Mouse (Mus musculus): ENCODE data around the gene Aar2.

Gene Aar2

DNA sequence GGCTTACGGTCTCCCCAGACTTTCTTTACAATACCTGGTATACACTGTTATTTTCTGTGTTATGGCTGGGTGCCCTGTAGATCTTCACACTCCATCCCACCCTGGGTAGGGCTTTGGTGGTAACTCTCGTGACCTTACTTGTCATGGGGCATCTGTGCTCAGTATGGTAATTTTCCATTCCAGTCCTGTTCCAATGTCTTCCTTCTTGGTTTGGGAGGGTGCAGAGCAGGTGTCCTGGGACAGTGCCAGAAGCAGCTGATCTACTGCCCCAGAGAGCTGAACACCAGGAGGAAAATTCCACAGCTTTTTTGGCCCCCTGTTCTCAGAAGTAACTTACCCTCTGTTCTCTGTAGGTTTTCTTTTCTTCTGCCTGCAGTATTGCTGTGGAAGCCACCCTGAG lies 19.1 kb downstream of the Aar2 start:
- peak; percentile 12 for DNase-seq (ENCODE audit: low read depth, low spot score)

DNA sequence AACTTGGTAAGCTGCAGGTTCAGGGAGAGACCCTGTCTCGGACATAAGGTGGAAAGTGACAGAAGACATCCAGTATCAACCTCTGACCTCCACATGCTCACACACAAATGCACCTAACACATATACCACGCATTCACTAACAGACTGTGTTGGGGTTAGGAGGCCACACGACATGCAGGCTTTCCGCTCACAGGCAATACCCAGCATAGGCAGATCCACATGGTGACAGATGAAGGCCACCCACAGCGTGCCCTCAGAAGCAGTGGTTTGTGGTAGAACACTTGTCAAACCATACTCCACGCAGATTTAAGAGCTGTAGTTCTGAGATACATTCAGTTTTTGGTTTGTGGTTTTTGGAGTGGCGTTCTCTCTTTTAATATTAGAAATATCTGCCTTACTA lies 21.3 kb downstream of the Aar2 start:
- DNase-seq (ENCODE audit: low read depth, low spot score) = no peak

DNA sequence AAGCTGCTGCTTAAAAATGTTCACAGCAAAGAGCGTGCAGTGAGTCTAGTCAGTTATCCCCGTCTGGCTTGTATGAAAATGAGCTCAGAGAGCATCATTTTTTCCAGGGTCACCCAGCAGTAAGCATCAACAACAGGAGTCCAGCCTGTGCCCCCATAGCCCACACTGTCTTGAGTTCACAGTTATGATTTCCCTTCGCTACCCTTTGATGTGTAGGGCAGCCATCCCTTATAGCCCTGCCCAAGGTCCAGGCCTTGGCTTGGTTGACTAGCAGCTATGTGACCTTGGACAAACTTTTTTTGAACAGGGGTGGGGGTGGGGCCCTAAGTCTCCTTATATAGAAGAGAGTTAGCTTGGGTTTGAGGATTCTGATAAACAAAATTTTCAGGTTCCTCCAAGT lies 21.9 kb downstream of the Aar2 start:
- DNase-seq (ENCODE audit: low read depth, low spot score) = no peak

DNA sequence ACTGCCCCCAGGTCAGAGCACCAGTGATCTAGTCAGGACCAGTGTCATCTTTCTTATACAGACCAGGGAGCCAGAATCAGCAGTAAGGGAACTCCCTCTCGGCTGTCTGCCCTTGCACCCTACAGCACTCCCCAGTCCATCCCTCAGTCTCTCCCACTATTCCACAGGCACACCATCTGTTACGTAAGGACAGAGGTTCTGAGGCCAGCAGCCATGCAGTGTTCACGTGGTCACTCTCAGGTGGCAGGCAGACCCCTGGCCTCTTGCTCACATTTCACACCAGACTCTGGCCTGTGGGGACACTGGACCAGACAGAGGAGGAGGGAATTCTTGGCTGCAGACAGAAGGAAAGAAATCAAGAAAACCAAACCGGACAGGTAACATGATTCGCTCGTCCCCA lies 24.1 kb downstream of the Aar2 start:
- DNase-seq (ENCODE audit: low read depth, low spot score) = no peak

DNA sequence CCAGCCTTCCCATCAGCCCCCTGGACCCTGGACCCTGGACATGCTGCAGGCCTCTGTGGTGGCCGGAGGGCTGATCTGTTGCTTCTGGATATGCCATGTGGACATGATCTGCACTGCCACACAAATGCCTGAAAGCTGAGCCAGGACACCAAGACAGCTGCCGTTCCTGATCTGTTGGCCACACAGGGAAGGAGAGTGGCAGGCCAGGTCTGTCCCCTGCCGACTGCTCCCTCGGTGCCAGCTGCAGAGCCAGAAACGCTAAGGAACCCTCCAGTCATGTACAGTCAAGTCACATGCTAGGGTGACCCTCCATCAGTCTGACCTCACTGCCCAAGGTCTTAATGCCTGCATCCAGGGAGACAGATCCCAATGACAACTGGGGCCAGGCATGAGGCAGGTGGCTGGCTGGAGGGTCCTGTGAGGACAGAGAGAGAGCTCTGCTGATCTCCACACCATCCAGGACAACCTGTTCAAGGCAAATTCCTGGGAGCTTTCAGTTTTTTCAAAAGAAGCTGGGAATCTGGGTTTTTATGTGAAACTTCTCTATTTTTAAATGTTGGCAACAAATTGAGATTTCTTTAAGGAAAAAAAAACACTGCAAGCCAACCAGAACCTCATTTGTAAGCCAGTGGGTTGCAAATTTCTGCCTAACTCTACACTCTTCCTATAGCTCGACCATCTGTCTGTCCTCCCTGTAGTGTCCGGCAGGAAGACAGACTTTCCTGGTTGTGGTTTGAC lies 29.6 kb downstream of the Aar2 start:
- DNase-seq (ENCODE audit: low read depth, low spot score) = no peak

DNA sequence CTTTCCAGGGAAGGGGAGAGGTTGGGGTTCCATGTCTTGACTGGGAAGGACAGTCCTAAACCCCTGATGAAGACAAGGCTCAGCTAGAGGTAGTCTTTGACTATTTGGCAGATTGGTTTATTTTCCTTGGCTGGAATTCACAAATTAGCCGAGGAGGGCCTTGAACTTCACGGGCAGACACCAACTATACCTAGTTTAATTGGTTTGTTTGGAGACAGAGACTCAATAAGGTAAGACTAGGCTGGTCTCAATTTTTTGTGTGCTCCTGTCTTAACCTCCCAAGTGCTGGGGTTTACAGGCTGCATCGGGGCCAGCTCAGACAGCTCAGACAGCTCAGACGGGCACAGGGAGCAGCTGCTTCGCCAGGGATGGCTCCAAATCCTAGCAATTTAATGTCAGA lies 33.1 kb downstream of the Aar2 start:
- no peak for DNase-seq (ENCODE audit: low read depth, low spot score)

DNA sequence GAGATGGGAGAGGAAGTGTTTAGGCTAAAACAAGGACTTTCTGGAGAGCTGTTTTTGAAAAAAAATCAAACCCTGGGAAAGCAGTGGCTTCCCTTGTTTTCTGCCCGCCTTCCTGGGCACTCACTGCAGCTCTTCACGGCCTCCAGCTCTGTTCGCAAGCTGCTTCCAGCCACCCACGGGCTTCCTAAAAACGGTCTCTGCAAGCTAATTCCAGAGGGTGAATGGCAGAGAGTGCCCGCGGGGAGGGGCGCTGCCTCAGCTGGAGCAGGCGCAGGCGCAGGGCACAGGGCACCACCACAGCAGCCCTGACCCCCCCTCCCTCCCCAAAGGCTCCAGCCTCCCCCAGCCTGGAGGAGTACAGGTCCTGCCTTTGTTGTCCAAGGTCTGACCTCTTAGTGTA lies 33.9 kb downstream of the Aar2 start:
- no peak for DNase-seq (ENCODE audit: low read depth, low spot score)

DNA sequence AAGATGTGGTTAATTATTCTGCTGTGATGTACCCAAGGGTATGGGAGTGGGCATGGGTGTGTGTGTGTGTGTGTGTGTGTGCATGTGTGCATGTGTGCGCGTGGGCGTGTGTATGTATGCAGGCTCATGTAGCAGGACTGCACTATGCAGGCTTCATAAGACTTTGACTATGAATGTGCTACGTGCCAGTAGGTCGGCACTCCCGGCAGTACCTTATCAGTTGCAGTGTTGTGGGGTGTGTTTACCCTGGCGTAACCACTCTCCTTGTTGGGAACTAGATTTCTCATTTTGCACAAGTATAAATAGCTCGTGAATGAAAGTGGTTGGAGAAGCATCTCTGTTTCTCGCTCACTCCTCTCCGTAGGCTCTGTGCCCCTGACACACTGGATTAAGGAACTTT lies 35.5 kb downstream of the Aar2 start:
- DNase-seq (ENCODE audit: low read depth, low spot score) = no peak

DNA sequence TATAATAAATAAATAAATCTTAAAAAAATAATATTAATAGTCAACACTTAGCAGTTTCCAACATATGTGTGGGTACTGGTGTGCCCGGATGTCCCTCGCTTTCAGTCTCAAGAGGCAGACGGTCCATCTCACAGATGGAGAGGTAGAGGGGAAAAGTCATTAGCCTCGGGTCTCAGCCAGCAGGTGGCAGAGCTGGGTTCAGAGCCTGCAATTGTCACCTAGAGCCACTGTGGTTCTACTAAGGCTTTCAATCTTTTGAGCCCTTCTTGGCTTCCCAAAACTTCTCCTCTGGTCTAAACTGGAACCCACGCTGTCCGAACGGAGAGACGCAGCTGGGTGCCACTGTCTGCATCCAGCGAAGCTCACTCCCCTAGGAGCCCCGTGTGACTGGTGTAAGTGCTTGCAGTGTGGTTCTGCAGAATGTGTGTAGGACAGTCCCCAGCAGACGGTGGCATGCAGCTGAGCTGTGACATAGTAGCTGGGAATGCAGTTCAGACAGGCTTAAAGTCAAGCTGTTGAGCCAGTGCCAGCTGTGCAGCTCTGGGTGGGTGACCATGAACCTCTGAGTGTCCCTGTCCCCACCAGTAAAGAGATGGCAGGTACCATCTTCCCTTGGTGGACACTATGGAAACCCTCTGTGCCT lies 36.9 kb downstream of the Aar2 start:
- no peak for DNase-seq (ENCODE audit: low read depth, low spot score)

DNA sequence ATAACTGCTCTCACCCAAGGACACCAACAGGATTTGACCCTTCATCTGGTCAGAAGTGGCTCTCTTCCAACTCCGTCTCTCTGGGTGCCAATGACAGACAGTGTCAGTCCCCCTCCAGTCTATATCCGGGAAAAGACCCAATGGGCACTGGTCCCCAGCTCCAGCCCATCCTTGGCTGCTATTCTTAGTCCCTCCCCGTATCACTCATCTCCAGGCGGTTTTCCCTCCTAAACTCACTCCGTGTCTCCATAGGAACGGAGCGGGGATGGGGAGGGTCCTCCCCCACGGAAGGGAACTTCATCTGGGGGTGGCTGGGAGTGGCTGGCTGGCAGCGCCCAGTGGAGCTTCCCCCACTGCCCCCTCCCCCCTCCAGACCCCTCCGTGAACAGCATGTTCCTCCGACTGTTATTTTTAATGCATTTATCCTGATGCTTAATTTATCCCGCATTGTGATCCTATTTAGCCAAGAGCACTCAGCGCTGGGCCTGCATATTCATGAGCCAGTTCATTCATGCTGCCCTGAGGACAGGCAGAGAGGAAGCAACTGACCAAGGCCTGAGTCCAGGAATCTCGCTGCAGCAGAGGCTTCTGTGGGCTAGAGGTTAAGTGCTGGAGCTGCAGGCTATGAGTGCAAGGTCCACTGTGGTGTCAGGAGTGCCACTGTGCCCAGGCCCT lies 37.5 kb downstream of the Aar2 start:
- DNase-seq (ENCODE audit: low read depth, low spot score) = no peak

DNA sequence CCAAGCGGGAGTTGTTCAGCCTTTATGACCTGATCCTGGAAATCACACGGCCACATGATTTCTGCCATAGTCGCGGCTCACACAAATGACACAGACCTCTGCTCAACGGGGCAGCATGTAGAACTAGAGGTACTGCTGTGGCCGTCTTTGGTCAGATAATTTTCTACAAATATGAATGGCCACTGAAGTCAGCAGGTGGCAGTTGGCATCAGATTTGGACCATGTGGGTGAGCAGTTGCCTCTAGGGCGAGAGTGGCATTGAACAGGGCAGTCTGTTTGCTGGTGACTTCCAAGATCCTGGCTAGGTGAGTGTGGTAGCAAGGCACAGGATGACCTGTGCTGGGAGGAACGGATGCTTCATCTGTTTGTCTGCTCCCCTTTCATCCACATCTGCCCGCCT lies 42.1 kb downstream of the Aar2 start:
- DNase-seq (ENCODE audit: low read depth, low spot score) = no peak

DNA sequence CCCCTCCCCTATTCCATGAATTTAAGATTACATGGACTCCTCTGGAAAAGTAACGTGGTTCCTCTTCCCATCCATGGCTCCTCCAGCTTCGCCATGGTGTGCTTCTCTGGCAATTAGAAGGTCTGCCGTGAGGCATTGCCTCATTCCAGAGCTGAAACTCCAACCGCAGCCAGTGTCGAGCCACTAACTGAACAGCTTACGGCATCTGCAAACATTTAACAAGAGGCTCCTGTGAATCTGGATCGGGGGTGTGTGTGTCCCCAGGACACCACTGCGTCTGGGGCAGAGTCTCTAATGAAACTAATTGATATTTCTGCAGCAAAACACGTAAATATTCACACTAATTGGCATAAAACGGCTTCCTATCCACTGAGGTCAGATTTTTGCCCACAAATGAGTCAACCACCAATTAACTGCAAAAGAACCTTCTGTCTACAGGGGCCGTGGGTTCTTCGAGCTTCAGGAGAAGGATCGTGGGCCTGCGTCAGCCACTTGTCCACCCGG lies 47.7 kb downstream of the Aar2 start:
- DNase-seq (ENCODE audit: low read depth, low spot score) = no peak

DNA sequence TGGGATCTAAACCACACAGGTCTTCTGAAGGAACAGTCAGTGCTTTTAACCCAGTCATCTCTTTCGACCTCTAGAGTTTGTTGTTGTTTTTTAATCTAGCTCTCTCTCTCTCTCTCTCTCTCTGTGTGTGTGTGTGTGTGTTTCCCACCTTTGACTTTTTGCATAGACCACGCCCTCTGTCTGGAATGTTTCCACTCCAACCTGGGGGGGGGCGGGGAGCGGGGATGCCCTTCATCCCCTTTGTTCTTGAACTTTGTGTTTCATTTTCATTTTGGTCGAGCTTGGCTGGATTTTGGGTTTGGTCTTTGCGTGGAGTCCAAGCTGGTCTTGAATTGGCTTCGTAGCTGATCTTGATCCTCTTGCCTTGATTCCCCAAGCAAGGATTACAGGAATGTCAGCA lies 55.2 kb downstream of the Aar2 start:
- no peak for DNase-seq (ENCODE audit: low read depth, low spot score)

DNA sequence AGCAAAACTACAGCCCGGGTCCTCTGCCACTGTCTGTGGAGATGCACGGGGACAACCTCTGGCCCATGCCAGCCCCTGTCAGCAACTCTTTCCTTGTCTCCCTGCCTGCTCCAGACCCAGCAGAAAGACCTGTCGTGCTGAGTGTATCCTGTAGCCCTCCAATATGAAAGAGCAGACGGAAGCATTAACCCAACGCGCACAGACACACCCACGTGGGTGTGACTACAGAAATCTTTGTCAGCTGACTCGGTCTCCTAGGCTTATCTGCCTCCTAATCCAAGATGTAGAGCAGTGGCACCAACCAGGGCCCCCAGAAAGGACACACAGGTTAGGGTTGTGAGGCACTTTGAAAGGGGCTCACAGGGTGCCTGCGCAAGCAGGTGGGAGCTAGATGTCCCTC lies 56.3 kb downstream of the Aar2 start:
- DNase-seq (ENCODE audit: low read depth, low spot score) = no peak

DNA sequence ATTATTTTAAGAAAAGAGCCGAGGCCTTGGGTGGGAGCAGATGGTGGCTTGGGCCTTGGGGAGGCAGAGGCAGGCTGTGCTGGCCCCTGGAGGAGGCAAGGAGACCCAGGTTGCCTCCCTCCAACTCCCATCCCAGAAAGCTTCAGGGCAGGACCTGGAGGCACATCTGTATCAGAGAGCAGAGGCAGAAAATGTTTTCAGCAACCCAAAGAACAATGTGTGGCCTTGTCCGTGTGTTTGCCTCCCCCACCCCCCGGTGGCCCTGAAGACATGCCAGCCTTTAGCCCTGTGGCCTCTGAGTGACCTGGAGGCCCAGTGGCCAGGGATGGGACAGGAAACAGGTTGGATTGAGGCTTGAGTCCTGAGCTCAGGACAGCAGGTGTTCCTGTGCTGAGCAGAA lies 57.8 kb downstream of the Aar2 start:
- no peak for DNase-seq (ENCODE audit: low read depth, low spot score)

DNA sequence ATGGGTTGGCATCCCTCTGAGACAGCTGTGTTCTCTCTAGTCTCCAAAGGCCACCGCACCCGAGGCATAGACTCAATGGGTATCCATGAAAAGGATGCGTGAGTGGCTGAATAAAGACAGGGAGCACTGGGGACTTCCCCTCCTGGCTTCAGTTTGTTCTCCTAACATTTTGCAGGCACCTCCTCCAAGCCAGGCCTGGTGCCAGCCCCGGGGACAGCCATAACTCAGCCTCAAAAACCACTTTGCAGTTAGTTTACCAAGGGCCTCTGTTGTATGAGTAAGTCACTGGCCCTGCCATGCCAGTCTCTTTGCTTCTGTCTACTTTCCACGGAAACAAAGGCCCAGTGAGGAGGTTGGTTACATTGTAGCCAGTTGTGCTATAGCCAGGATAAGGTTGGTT lies 58.6 kb downstream of the Aar2 start:
- DNase-seq (ENCODE audit: low read depth, low spot score) = no peak

DNA sequence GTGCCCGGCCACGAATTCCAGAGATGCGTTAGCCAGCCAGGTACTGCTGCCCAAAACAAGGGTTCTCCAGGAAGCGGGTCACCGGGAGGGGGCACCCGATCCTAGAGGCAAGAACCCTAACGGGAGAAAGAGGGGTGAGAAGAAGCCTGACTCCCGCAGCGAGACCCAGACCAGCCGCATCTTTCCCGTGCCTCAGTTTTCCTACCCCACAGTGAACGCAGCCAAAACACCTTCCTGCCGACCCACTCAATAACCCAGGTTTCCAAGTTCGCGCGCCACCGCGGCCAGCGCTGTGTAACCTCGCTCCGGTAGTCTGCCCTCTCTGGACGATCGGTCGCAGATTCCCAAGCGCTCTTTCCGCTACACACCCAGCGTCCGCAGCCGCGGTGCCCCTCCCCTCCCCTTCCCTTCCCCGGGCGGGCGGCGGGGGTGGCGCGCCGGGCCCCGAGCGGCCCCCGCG lies 65.7 kb downstream of the Aar2 start:
- DNase-seq (ENCODE audit: low read depth, low spot score) = peak; percentile 7

DNA sequence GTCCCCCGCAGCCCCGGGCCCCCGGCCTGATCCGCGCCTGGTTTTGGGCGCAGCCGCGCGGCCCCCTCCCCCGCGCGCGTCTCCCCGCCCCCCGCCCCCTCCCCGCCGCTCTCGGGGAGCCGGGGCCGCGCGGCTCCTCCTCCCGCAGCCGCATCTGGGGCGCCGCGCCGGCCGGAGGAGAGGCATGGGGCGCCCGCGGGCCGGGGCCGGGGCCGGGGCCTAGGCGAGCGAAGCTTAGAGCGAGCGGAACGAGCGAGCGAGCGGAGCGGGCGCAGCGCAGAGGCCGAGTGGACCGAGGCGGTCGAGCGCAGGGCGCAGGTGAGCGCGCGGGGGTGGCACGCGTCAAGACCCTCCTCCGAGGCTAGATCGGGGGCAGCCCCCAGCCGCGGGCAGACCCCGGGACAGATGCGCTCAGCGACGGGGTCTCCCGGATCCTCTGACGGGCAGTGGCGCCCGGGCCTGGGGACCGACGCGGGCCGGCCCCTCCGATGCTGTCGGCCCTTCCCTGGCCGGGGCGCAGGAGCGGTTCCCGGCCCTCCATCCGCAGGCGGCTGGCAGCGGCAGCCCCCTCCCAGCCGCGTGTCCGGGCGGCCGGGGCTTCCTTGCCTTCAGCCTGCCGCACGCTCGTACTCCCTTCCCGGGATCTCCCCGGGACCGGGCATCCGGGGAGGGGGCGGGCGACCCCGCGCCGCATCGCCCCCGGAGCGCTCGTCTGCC lies 66.3 kb downstream of the Aar2 start, which contains the start of gene Dlgap4:
Dlgap4 (plus strand) TSS at position 165 of the 717 bp plus-strand sequence.
- no peak for DNase-seq (ENCODE audit: low read depth, low spot score)

DNA sequence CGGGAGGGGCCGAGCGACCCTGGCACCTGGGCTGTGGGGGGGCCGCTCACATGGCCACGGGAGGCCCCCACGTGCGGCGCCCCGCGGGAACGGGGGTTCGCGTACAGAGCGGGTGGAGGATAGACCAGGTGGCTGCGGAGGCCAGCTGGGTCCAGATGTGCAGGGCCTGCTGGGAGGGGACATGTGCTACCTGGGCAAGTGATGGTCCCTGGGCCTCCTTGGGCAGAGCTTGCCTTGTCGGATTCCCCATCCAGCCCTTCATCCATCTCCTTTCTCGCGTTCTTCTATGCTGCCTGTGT lies 66.8 kb downstream of the Aar2 start:
- DNase-seq (ENCODE audit: low read depth, low spot score) = no peak

DNA sequence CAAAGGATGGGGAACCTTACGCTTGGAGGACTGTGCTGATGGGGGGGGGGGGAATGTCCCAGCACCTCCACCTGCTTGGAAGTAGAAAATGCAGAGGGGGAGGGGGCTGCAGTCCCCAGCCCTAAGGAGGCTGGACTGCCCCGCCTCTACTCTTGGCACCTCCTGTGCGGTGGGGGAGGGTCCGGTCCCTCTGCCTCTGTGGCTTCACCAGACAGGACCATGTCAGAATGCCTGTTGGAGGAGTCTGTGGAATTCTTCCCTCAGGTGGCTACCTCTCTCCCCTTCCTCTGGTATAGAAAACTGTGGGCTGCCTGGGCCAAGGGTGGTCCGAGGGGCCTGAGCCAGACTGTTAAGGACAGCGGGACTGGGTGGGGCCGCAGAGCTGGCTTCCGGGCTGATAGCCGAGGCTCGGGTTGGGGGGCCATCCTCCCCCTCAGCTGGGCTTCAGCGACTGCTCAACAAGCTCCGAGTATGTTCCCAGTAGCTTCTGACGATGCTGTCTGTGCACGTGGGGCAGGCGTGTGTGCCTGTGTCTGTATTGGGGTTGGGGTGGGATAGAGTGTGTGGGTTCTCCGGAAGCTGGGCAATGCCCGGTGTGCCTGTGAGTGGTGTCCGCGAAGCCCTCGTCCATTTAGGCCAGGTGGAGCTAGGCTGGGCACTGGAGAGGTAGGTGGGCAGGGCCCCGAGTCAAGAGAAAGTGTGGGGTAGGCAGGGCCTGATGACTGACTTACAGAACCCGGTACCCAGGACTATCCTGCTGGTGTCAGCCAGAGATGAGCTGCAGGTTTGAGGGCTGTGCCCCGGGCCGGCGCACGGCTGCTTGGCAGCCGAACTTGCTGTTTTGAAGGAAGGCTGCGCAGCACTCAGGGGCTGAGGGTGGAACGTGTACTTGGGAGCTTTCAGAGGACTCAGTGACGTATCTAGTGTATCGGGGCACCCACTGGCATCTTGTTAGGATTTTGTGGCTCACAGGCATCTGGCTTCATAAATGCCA lies 67.6 kb downstream of the Aar2 start:
- no peak for DNase-seq (ENCODE audit: low read depth, low spot score)

DNA sequence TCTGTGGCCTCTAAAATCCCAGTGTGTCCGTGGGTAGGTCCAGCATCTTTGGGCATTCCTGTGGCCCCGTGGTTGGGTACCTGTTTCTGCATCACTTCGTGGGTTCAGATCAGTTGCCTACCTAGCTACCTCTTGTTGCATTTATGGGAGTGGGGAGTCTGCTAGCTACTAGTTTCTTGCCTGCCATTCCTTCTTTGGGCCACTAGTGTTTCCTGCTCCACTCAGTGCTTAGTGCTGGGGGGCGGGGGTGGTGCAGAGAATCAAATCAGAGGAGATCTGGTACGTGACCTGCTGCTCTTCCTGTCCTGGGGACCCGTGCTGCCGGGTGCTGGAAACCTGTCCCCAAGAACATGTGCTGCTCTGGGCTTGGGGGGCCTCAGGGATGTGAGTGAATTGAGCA lies 69.1 kb downstream of the Aar2 start:
- DNase-seq (ENCODE audit: low read depth, low spot score) = no peak
